Mouse (Mus musculus): Measurements from ENCODE around the gene Defb20. TPM values are rescaled to one million over a fixed set of nuclear protein-coding genes. Genes with fewer than 3 reads are reported as not detected.
A peak's percentile ranks its signal among the peaks of the same experiment; 100 is the strongest.
"Not testable (repeated sequence)": the region's sequence is repeated elsewhere in the genome, so short reads cannot be mapped to it uniquely, and the experiment has no call there.

Gene Defb20
- polyA plus RNA-seq (2015; fragmentation: Nextera tagmentation; extraction: Ambion mirVana): not detected in 2 replicates

GRCm38 (mm10) chr2:152476763-152477162 lies at the start of gene Defb20:
Gene Defb20 (plus strand): TSS chr2:152477063.
- Histone ChIP-seq H3K4me2 (no peak within 1 kb of the TSS), H3K27me3 (no peaks in the 10 kb centered on the region), H3K36me3 (no peaks in the 10 kb centered on the region), H3K9ac (no peak within 1 kb of the TSS), H3K9me3 (replicated peaks) (no peaks in the 10 kb centered on the region), H3K27ac (no peak within 1 kb of the TSS), H3K4me3 (no peak within 1 kb of the TSS), H3K4me1 (replicated peaks) (no peaks in the 10 kb centered on the region)
- WGBS: 62% methylated on average over 2 of the region's 2 CpGs
- ATAC-seq (replicated peaks; ENCODE audit: insufficient number of reproducible peaks, insufficient read depth, low FRiP score, low read depth): no peak

- Histone ChIP-seq H3K9me3 (replicated peaks) (no peaks in the 10 kb centered on the region), H3K27me3 (no peaks in the 10 kb centered on the region), H3K4me3 (peak overlapping the region; percentile 6; the same call in 1 of the 2 replicates), H3K9ac (0 out of 2 replicates have a peak overlapping the region, but pooled peaks have one; percentile 8), H3K27ac (no peak overlapping the region), H3K36me3 (no peaks in the 10 kb centered on the region), H3K4me1 (replicated peaks) (peaks cover 9% of the 10 kb centered on the region), H3K4me2 (peak overlapping the region; percentile 52)
- ATAC-seq (replicated peaks; ENCODE audit: insufficient number of reproducible peaks, insufficient read depth, low FRiP score, low read depth): no peak
- WGBS: 15% methylated on average over 12 of the region's 12 CpGs
Measured at GRCm38 (mm10) chr2:152427493-152427892, 49.4 kb upstream of the Defb20 start.

GRCm38 (mm10) chr2:152428481-152428880 lies 48.4 kb upstream of the Defb20 start:
- not testable (repeated sequence) for H3K4me1 ChIP-seq (replicated peaks); H3K27me3 ChIP-seq; H3K36me3 ChIP-seq; H3K4me3 ChIP-seq; ATAC-seq (replicated peaks; ENCODE audit: insufficient number of reproducible peaks, insufficient read depth, low FRiP score, low read depth); H3K9ac ChIP-seq; H3K27ac ChIP-seq; H3K4me2 ChIP-seq; H3K9me3 ChIP-seq (replicated peaks)
- 77% methylated on average over 2 of the region's 2 CpGs for WGBS

GRCm38 (mm10) chr2:152436405-152436901 lies 40.4 kb upstream of the Defb20 start:
- peak overlapping the region; percentile 70 for H3K4me2 ChIP-seq
- H3K36me3 ChIP-seq: no peaks in the 10 kb centered on the region
- H3K9me3 ChIP-seq (replicated peaks): no peaks in the 10 kb centered on the region
- peaks cover 25% of the 10 kb centered on the region for H3K4me1 ChIP-seq (replicated peaks)
- H3K4me3 ChIP-seq: no peak overlapping the region
- H3K9ac ChIP-seq: no peak overlapping the region
- ATAC-seq (replicated peaks; ENCODE audit: insufficient number of reproducible peaks, insufficient read depth, low FRiP score, low read depth): peak; percentile 78
- peak overlapping the region; percentile 93 for H3K27ac ChIP-seq
- no peaks in the 10 kb centered on the region for H3K27me3 ChIP-seq
- WGBS: 38% methylated on average over 7 of the region's 7 CpGs

- WGBS: 3% methylated on average over 22 of the region's 23 CpGs
- H3K27ac ChIP-seq: peak overlapping the region; percentile 93
- peak overlapping the region; percentile 70 for H3K4me2 ChIP-seq
- H3K27me3 ChIP-seq: no peaks in the 10 kb centered on the region
- ATAC-seq (replicated peaks; ENCODE audit: insufficient number of reproducible peaks, insufficient read depth, low FRiP score, low read depth): peak; percentile 58
- peaks cover 25% of the 10 kb centered on the region for H3K4me1 ChIP-seq (replicated peaks)
- H3K4me3 ChIP-seq: peak overlapping the region; percentile 34
- H3K9ac ChIP-seq: peak overlapping the region; percentile 61
- H3K36me3 ChIP-seq: no peaks in the 10 kb centered on the region
- no peaks in the 10 kb centered on the region for H3K9me3 ChIP-seq (replicated peaks)
Measured at GRCm38 (mm10) chr2:152436983-152437860, 39.6 kb upstream of the Defb20 start.

GRCm38 (mm10) chr2:152438963-152439362 lies 37.9 kb upstream of the Defb20 start:
- Histone ChIP-seq H3K36me3 (no peaks in the 10 kb centered on the region), H3K27ac (no peak overlapping the region), H3K4me2 (no peak overlapping the region), H3K9ac (no peak overlapping the region), H3K4me3 (no peak overlapping the region), H3K4me1 (replicated peaks) (peaks cover 25% of the 10 kb centered on the region), H3K27me3 (no peaks in the 10 kb centered on the region), H3K9me3 (replicated peaks) (no peaks in the 10 kb centered on the region)
- WGBS: 56% methylated on average over 1 of the region's 1 CpGs
- no peak for ATAC-seq (replicated peaks; ENCODE audit: insufficient number of reproducible peaks, insufficient read depth, low FRiP score, low read depth)

- Histone ChIP-seq H3K9ac (no peak overlapping the region), H3K27me3 (no peaks in the 10 kb centered on the region), H3K4me3 (no peak overlapping the region), H3K27ac (no peak overlapping the region), H3K4me1 (replicated peaks) (peaks cover 26% of the 10 kb centered on the region), H3K36me3 (no peaks in the 10 kb centered on the region), H3K4me2 (no peak overlapping the region), H3K9me3 (replicated peaks) (no peaks in the 10 kb centered on the region)
- ATAC-seq (replicated peaks; ENCODE audit: insufficient number of reproducible peaks, insufficient read depth, low FRiP score, low read depth): no peak
- 86% methylated on average over 2 of the region's 2 CpGs for WGBS
Measured at GRCm38 (mm10) chr2:152439833-152440232, 37.0 kb upstream of the Defb20 start.

- Histone ChIP-seq H3K36me3 (no peaks in the 10 kb centered on the region), H3K4me1 (replicated peaks) (peaks cover 15% of the 10 kb centered on the region), H3K27ac (no peak overlapping the region), H3K4me2 (no peak overlapping the region), H3K4me3 (no peak overlapping the region), H3K9me3 (replicated peaks) (no peaks in the 10 kb centered on the region), H3K9ac (no peak overlapping the region), H3K27me3 (no peaks in the 10 kb centered on the region)
- WGBS: 81% methylated on average over 4 of the region's 4 CpGs
- ATAC-seq (replicated peaks; ENCODE audit: insufficient number of reproducible peaks, insufficient read depth, low FRiP score, low read depth): no peak
Measured at GRCm38 (mm10) chr2:152442322-152442721, 34.5 kb upstream of the Defb20 start.

GRCm38 (mm10) chr2:152443281-152443680 lies 33.6 kb upstream of the Defb20 start:
- Histone ChIP-seq H3K27me3 (no peaks in the 10 kb centered on the region), H3K9ac (no peak overlapping the region), H3K36me3 (no peaks in the 10 kb centered on the region), H3K27ac (no peak overlapping the region), H3K9me3 (replicated peaks) (no peaks in the 10 kb centered on the region), H3K4me3 (no peak overlapping the region), H3K4me2 (no peak overlapping the region), H3K4me1 (replicated peaks) (peaks cover 17% of the 10 kb centered on the region)
- WGBS: 74% methylated on average over 8 of the region's 8 CpGs
- no peak for ATAC-seq (replicated peaks; ENCODE audit: insufficient number of reproducible peaks, insufficient read depth, low FRiP score, low read depth)

GRCm38 (mm10) chr2:152446642-152447041 lies 30.2 kb upstream of the Defb20 start:
- no peaks in the 10 kb centered on the region for H3K27me3 ChIP-seq
- no peak for ATAC-seq (replicated peaks; ENCODE audit: insufficient number of reproducible peaks, insufficient read depth, low FRiP score, low read depth)
- no peaks in the 10 kb centered on the region for H3K9me3 ChIP-seq (replicated peaks)
- H3K36me3 ChIP-seq: no peaks in the 10 kb centered on the region
- H3K9ac ChIP-seq: no peak overlapping the region
- H3K4me2 ChIP-seq: no peak overlapping the region
- H3K27ac ChIP-seq: no peak overlapping the region
- H3K4me1 ChIP-seq (replicated peaks): peaks cover 17% of the 10 kb centered on the region
- WGBS: 36% methylated on average over 2 of the region's 2 CpGs
- no peak overlapping the region for H3K4me3 ChIP-seq

GRCm38 (mm10) chr2:152447461-152447860 lies 29.4 kb upstream of the Defb20 start:
- peaks cover 17% of the 10 kb centered on the region for H3K4me1 ChIP-seq (replicated peaks)
- H3K36me3 ChIP-seq: no peaks in the 10 kb centered on the region
- no peak overlapping the region for H3K9ac ChIP-seq
- 14% methylated on average over 5 of the region's 5 CpGs for WGBS
- no peaks in the 10 kb centered on the region for H3K27me3 ChIP-seq
- no peak for ATAC-seq (replicated peaks; ENCODE audit: insufficient number of reproducible peaks, insufficient read depth, low FRiP score, low read depth)
- H3K4me3 ChIP-seq: no peak overlapping the region
- no peak overlapping the region for H3K27ac ChIP-seq
- H3K4me2 ChIP-seq: no peak overlapping the region
- H3K9me3 ChIP-seq (replicated peaks): no peaks in the 10 kb centered on the region
